Mouse (Mus musculus): ENCODE measurements around the gene Map7d1. TPM values are rescaled to one million over a fixed set of nuclear protein-coding genes. Genes with fewer than 3 reads are reported as not detected.

Gene Map7d1
- polyA plus RNA-seq (2014; fragmentation: Nextera tagmentation; extraction: Ambion mirVana): 50.7 and 61.1 TPM in 2 replicates

GRCm38 (mm10) chr4:126256131-126256791 lies at the start of gene Map7d1:
TSS of gene Map7d1 (minus strand) at chr4:126256343.
- peak within 1 kb of the TSS; percentile 94 for H3K4me2 ChIP-seq
- ATAC-seq (ENCODE audit: insufficient read depth): peak; percentile 83
- DNase-seq: peak; percentile 91
- WGBS: under 1% methylated on average over 56 of the region's 59 CpGs
- H3K36me3 ChIP-seq (ENCODE audit: insufficient read depth): no peaks in the 10 kb centered on the region
- H3K9me3 ChIP-seq (ENCODE audit: low read depth, low read length): no peaks in the 10 kb centered on the region
- peak within 1 kb of the TSS; percentile 95 for H3K27ac ChIP-seq (ENCODE audit: low read depth)
- peak within 1 kb of the TSS; percentile 98 for H3K9ac ChIP-seq
- H3K27me3 ChIP-seq (ENCODE audit: insufficient read depth, low read length): no peaks in the 10 kb centered on the region
- H3K4me1 ChIP-seq (ENCODE audit: insufficient read depth): peaks cover 29% of the 10 kb centered on the region
- H3K4me3 ChIP-seq (ENCODE audit: low read depth, low read length): peak within 1 kb of the TSS; percentile 98
- peak; percentile 19 for TF ChIP-seq CTCF (IDR thresholded peaks at IDR 0.05; ENCODE audit: low read depth)

GRCm38 (mm10) chr4:126305428-126305827 lies 49.3 kb upstream of the Map7d1 start:
- H3K4me1 ChIP-seq (ENCODE audit: insufficient read depth): 0 out of 2 replicates have a peak, but pooled peaks cover 5% of the 10 kb centered on the region
- H3K4me2 ChIP-seq: no peak overlapping the region
- TF ChIP-seq CTCF (IDR thresholded peaks at IDR 0.05; ENCODE audit: low read depth): no peak
- H3K27ac ChIP-seq (ENCODE audit: low read depth): no peak overlapping the region
- no peak for ATAC-seq (ENCODE audit: insufficient read depth)
- no peak overlapping the region for H3K4me3 ChIP-seq (ENCODE audit: low read depth, low read length)
- H3K9me3 ChIP-seq (ENCODE audit: low read depth, low read length): no peaks in the 10 kb centered on the region
- peaks cover 28% of the 10 kb centered on the region for H3K27me3 ChIP-seq (ENCODE audit: insufficient read depth, low read length)
- WGBS: 80% methylated on average over 1 of the region's 1 CpGs
- H3K9ac ChIP-seq: no peak overlapping the region
- DNase-seq: no peak
- no peaks in the 10 kb centered on the region for H3K36me3 ChIP-seq (ENCODE audit: insufficient read depth)

- no peak overlapping the region for H3K9ac ChIP-seq
- peak; percentile 50 for TF ChIP-seq CTCF (IDR thresholded peaks at IDR 0.05; ENCODE audit: low read depth)
- H3K4me1 ChIP-seq (ENCODE audit: insufficient read depth): 0 out of 2 replicates have a peak, but pooled peaks cover 5% of the 10 kb centered on the region
- H3K4me3 ChIP-seq (ENCODE audit: low read depth, low read length): no peak overlapping the region
- H3K4me2 ChIP-seq: no peak overlapping the region
- no peaks in the 10 kb centered on the region for H3K36me3 ChIP-seq (ENCODE audit: insufficient read depth)
- H3K27me3 ChIP-seq (ENCODE audit: insufficient read depth, low read length): peaks cover 37% of the 10 kb centered on the region
- DNase-seq (no peak), ATAC-seq (ENCODE audit: insufficient read depth) (no peak)
- no peak overlapping the region for H3K27ac ChIP-seq (ENCODE audit: low read depth)
- H3K9me3 ChIP-seq (ENCODE audit: low read depth, low read length): no peaks in the 10 kb centered on the region
- 51% methylated on average over 4 of the region's 4 CpGs for WGBS
Measured at GRCm38 (mm10) chr4:126303877-126304276, 47.7 kb upstream of the Map7d1 start.

- Histone ChIP-seq H3K9me3 (ENCODE audit: low read depth, low read length) (no peaks in the 10 kb centered on the region), H3K9ac (peak overlapping the region; percentile 44), H3K27ac (ENCODE audit: low read depth) (no peak overlapping the region), H3K4me1 (ENCODE audit: insufficient read depth) (peaks cover 9% of the 10 kb centered on the region), H3K4me2 (peak overlapping the region; percentile 73), H3K4me3 (ENCODE audit: low read depth, low read length) (peak overlapping the region; percentile 36), H3K36me3 (ENCODE audit: insufficient read depth) (no peaks in the 10 kb centered on the region), H3K27me3 (ENCODE audit: insufficient read depth, low read length) (peaks cover 51% of the 10 kb centered on the region)
- DNase-seq (peak; percentile 31), ATAC-seq (ENCODE audit: insufficient read depth) (peak; percentile 41; the same call in 1 of the 2 replicates)
- no peak for TF ChIP-seq CTCF (IDR thresholded peaks at IDR 0.05; ENCODE audit: low read depth)
- WGBS: 9% methylated on average over 27 of the region's 27 CpGs
Measured at GRCm38 (mm10) chr4:126301584-126302309, 45.6 kb upstream of the Map7d1 start.

GRCm38 (mm10) chr4:126300916-126301583 lies 44.9 kb upstream of the Map7d1 start:
- ATAC-seq (ENCODE audit: insufficient read depth): peak; percentile 12; the same call in 1 of the 2 replicates
- WGBS: under 1% methylated on average over 49 of the region's 50 CpGs
- H3K36me3 ChIP-seq (ENCODE audit: insufficient read depth): no peaks in the 10 kb centered on the region
- peak overlapping the region; percentile 44 for H3K9ac ChIP-seq
- peak overlapping the region; percentile 73 for H3K4me2 ChIP-seq
- H3K9me3 ChIP-seq (ENCODE audit: low read depth, low read length): no peaks in the 10 kb centered on the region
- H3K27ac ChIP-seq (ENCODE audit: low read depth): no peak overlapping the region
- peak overlapping the region; percentile 36 for H3K4me3 ChIP-seq (ENCODE audit: low read depth, low read length)
- no peak for TF ChIP-seq CTCF (IDR thresholded peaks at IDR 0.05; ENCODE audit: low read depth)
- peaks cover 11% of the 10 kb centered on the region for H3K4me1 ChIP-seq (ENCODE audit: insufficient read depth)
- DNase-seq: peak; percentile 45
- peaks cover 56% of the 10 kb centered on the region for H3K27me3 ChIP-seq (ENCODE audit: insufficient read depth, low read length)

- WGBS: 1% methylated on average over 34 of the region's 34 CpGs
- Histone ChIP-seq H3K4me1 (ENCODE audit: insufficient read depth) (peaks cover 11% of the 10 kb centered on the region), H3K27me3 (ENCODE audit: insufficient read depth, low read length) (peaks cover 41% of the 10 kb centered on the region), H3K27ac (ENCODE audit: low read depth) (peak overlapping the region; percentile 50; the same call in 1 of the 2 replicates), H3K4me3 (ENCODE audit: low read depth, low read length) (peak overlapping the region; percentile 31), H3K9me3 (ENCODE audit: low read depth, low read length) (no peaks in the 10 kb centered on the region), H3K4me2 (peak overlapping the region; percentile 62), H3K9ac (peak overlapping the region; percentile 54), H3K36me3 (ENCODE audit: insufficient read depth) (no peaks in the 10 kb centered on the region)
- no peak for TF ChIP-seq CTCF (IDR thresholded peaks at IDR 0.05; ENCODE audit: low read depth)
- ATAC-seq (ENCODE audit: insufficient read depth) (peak; percentile 60; the same call in 1 of the 2 replicates), DNase-seq (peak; percentile 71)
Measured at GRCm38 (mm10) chr4:126296617-126297101, 40.5 kb upstream of the Map7d1 start.

All from lung, embryonic 14.5 days (tissue).